Mouse (Mus musculus) small intestine, adult 2 months (tissue): Measurements from ENCODE around the gene Polr2e.

Experiments used
- CTCF ChIP-seq: fragments of 200-500 bp; IDR thresholded peaks from 2 replicates; pipeline ENCODE4 v1.5.1; 2012; ENCODE audit warnings: low read depth, mild to moderate bottlenecking, control low read depth, inconsistent platforms, low read length, moderate library complexity, mixed read lengths; ENCODE audit not compliant: insufficient replicate concordance, insufficient read length; ENCODE audit errors: extremely low read depth
- POLR2A ChIP-seq: fragments of 200-500 bp; IDR thresholded peaks from 2 replicates; pipeline ENCODE4 v1.6.1; 2012; ENCODE audit warnings: low read depth, mild to moderate bottlenecking, control low read depth, inconsistent platforms, low read length, moderate library complexity

DNA sequence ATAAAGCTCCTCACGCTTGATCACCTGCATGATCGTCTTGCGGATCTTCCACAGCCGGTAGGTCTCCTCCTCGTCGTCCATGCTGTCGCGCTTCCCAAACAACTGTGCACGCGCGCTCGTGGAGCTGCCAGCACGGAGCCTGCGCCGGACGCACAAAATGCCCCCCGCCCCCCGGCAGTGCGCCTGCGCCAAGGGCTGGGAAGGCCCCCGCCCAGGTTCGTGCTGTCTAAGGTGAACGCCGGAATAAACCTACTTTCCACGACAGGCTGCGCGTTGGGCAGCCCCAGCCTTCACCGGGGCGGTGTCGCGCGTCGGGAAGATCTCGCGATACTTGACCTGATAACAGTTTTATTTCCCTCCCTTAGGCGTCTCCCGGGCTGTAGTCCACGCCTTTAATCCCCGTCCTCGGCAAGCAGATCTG lies at the start of gene Polr2e:
- TF ChIP-seq CTCF, result no peak
- no peak; the same call in 1 of the 2 replicates for TF ChIP-seq POLR2A
